Mouse (Mus musculus): Measurements from ENCODE around the gene Rex1bd. TPM values are rescaled to one million over a fixed set of nuclear protein-coding genes. Genes with fewer than 3 reads are reported as not detected.
"Not testable (repeated sequence)": the region's sequence is repeated elsewhere in the genome, so short reads cannot be mapped to it uniquely, and the experiment has no call there.

The Rex1bd gene
- polyA plus RNA-seq, 1 experiment from 2014 or later = 177 TPM

DNA sequence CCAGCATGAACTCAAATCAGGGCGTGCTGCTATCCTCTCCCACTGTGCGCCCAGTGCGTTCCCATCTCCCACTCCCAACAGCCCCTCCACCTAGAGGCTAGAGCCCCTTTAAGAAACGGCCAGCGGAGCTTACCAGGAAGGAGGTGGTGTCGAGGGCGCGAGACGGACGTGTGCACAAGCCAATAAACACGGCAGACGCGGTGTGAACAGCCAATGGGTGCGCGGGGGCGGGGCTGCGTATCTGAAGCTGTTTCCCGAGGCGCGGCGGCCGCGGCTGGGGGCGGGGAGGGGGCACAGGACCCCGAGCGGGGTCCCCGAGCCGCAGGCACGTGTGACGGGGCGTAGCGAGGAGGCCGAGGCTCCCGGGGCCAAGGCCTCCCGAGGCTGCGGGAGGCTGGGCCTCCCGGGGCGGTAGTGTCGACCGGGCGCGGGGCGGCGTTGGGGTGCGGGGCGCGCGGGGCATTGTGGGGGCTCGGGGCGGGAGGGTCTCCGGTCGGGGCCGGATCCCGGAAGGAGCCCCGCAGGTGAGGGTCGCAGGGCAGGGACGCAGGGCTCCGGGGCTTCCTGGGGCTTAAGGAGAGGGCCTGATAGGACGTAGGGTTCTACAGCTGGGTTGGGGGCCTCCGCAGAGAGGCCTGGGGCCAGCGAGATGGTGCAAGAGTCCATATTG lies 21.1 kb upstream of the Rex1bd start, which contains the start of the genes Fkbp8 and Kxd1:
Gene Fkbp8 (plus strand): TSS at position 213 of the 670 bp plus-strand sequence.
Gene Kxd1 (minus strand): TSS at position 445 of the 670 bp plus-strand sequence.
- Histone ChIP-seq H3K27ac (replicated peaks) (peak within 1 kb of the TSS; percentile 92), H3K4me1 (replicated peaks) (peaks cover 38% of the 10 kb centered on the region)
- peak; percentile 94 for ATAC-seq (ENCODE audit: low FRiP score, low read depth)

DNA sequence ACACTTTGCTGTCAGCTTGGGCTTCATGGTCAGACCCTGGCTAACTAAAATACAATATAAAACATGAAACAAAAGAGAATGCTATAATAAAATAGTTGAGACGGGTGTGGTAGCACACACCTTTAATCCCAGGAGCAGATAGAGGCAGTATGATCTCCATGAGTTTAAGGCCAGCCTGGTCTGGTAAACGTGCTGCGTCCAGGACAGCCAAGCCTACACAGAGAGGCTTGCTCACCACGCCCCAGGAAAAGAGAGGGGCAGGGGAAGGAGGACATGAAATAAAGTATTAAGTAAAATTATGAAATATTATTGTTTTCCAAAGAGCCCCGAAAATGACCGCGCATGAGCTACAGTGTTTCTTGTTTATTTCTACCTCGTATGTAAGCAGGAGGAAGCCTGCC lies 20.6 kb upstream of the Rex1bd start:
- no peak for ATAC-seq (ENCODE audit: low FRiP score, low read depth)
- 5% methylated on average over 8 of the region's 8 CpGs for WGBS
- H3K4me3 ChIP-seq = peak overlapping the region; percentile 88

More for the DNA sequence above, 21.1 kb upstream of the Rex1bd start, which contains the start of the genes Fkbp8 and Kxd1:
- Histone ChIP-seq H3K36me3 (peaks cover 20% of the 10 kb centered on the region), H3K27me3 (no peaks in the 10 kb centered on the region), H3K9ac (peak within 1 kb of the TSS; percentile 88), H3K4me3 (peak within 1 kb of the TSS; percentile 88), H3K4me2 (peak within 1 kb of the TSS; percentile 82), H3K9me3 (no peaks in the 10 kb centered on the region)
- WGBS = 0% methylated on average over 53 of the region's 61 CpGs

GRCm38 (mm10) chr8:70522592-70523403 lies 16.2 kb upstream of the Rex1bd start:
- Histone ChIP-seq H3K4me3 (peak overlapping the region; percentile 72), H3K27me3 (no peaks in the 10 kb centered on the region), H3K4me2 (peak overlapping the region; percentile 79), H3K36me3 (peaks cover 8% of the 10 kb centered on the region; the same call in 1 of the 2 replicates), H3K27ac (replicated peaks) (peak overlapping the region; percentile 83), H3K9me3 (no peaks in the 10 kb centered on the region), H3K4me1 (replicated peaks) (peaks cover 25% of the 10 kb centered on the region), H3K9ac (peak overlapping the region; percentile 81)
- peak; percentile 87 for ATAC-seq (ENCODE audit: low FRiP score, low read depth)
- WGBS = under 1% methylated on average over 48 of the region's 51 CpGs

More for the DNA sequence above, 20.6 kb upstream of the Rex1bd start:
- Histone ChIP-seq H3K36me3 (peaks cover 15% of the 10 kb centered on the region), H3K4me2 (peak overlapping the region; percentile 82), H3K27ac (replicated peaks) (peak overlapping the region; percentile 92), H3K9me3 (no peaks in the 10 kb centered on the region), H3K27me3 (no peaks in the 10 kb centered on the region), H3K9ac (peak overlapping the region; percentile 88), H3K4me1 (replicated peaks) (peaks cover 43% of the 10 kb centered on the region)

- no peak overlapping the region for H3K27ac ChIP-seq (replicated peaks)
- 75% methylated on average over 2 of the region's 2 CpGs for WGBS
- no peak overlapping the region for H3K4me2 ChIP-seq
- no peaks in the 10 kb centered on the region for H3K27me3 ChIP-seq
- peaks cover 16% of the 10 kb centered on the region for H3K4me1 ChIP-seq (replicated peaks)
- H3K4me3 ChIP-seq = no peak overlapping the region
- H3K9ac ChIP-seq = no peak overlapping the region
- peaks cover 8% of the 10 kb centered on the region; the same call in 1 of the 2 replicates for H3K36me3 ChIP-seq
- no peaks in the 10 kb centered on the region for H3K9me3 ChIP-seq
- ATAC-seq (ENCODE audit: low FRiP score, low read depth) = no peak
These were observed 13.1 kb upstream of the Rex1bd start for GRCm38 (mm10) chr8:70519606-70520005.

DNA sequence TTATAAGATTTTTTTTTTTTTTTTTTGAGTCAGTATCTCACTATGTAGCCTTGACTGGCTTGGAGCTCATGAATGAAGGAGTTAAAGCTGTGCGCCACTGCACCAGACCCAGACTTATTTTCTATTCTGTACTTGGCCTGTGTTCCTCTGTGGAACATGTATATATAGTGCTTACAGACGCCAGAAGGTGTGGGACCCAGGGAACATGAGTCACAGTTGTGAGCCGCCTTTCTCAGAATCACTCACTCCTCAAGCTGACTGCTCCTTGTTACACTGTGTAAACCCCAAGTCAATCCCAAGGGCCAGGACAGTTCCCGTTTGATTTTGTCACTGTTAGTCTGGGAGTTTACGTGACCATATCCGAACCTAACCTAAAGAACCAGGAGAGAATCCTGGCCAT lies 12.5 kb upstream of the Rex1bd start:
- Histone ChIP-seq H3K9ac (no peak overlapping the region), H3K36me3 (peaks cover 8% of the 10 kb centered on the region; the same call in 1 of the 2 replicates), H3K9me3 (no peaks in the 10 kb centered on the region), H3K27me3 (no peaks in the 10 kb centered on the region), H3K4me1 (replicated peaks) (peaks cover 16% of the 10 kb centered on the region), H3K4me2 (no peak overlapping the region), H3K27ac (replicated peaks) (no peak overlapping the region), H3K4me3 (no peak overlapping the region)
- WGBS = 95% methylated on average over 6 of the region's 6 CpGs
- ATAC-seq (ENCODE audit: low FRiP score, low read depth) = no peak

GRCm38 (mm10) chr8:70517940-70518643 lies 11.5 kb upstream of the Rex1bd start:
- H3K36me3 ChIP-seq = peaks cover 12% of the 10 kb centered on the region; the same call in 1 of the 2 replicates
- no peak for ATAC-seq (ENCODE audit: low FRiP score, low read depth)
- no peaks in the 10 kb centered on the region for H3K27me3 ChIP-seq
- 79% methylated on average over 10 of the region's 10 CpGs for WGBS
- H3K27ac ChIP-seq (replicated peaks) = no peak overlapping the region
- no peak overlapping the region for H3K9ac ChIP-seq
- no peak overlapping the region for H3K4me3 ChIP-seq
- peaks cover 10% of the 10 kb centered on the region for H3K4me1 ChIP-seq (replicated peaks)
- no peaks in the 10 kb centered on the region for H3K9me3 ChIP-seq
- no peak overlapping the region for H3K4me2 ChIP-seq

GRCm38 (mm10) chr8:70513441-70513840 lies 6.9 kb upstream of the Rex1bd start:
- Histone ChIP-seq H3K4me1 (replicated peaks) (peaks cover 22% of the 10 kb centered on the region), H3K9me3 (no peaks in the 10 kb centered on the region), H3K4me2 (no peak overlapping the region), H3K9ac (no peak overlapping the region), H3K36me3 (peaks cover 12% of the 10 kb centered on the region; the same call in 1 of the 2 replicates), H3K4me3 (no peak overlapping the region), H3K27me3 (no peaks in the 10 kb centered on the region), H3K27ac (replicated peaks) (no peak overlapping the region)
- 49% methylated on average over 2 of the region's 2 CpGs for WGBS
- no peak for ATAC-seq (ENCODE audit: low FRiP score, low read depth)

GRCm38 (mm10) chr8:70512253-70512903 lies 5.8 kb upstream of the Rex1bd start:
- no peak for ATAC-seq (ENCODE audit: low FRiP score, low read depth)
- WGBS = 95% methylated on average over 11 of the region's 11 CpGs
- H3K9ac ChIP-seq = no peak overlapping the region
- peaks cover 23% of the 10 kb centered on the region for H3K4me1 ChIP-seq (replicated peaks)
- no peak overlapping the region for H3K4me3 ChIP-seq
- H3K36me3 ChIP-seq = peaks cover 21% of the 10 kb centered on the region
- H3K4me2 ChIP-seq = no peak overlapping the region
- H3K27ac ChIP-seq (replicated peaks) = no peak overlapping the region
- H3K9me3 ChIP-seq = no peaks in the 10 kb centered on the region
- no peaks in the 10 kb centered on the region for H3K27me3 ChIP-seq

GRCm38 (mm10) chr8:70511770-70512169 lies 5.2 kb upstream of the Rex1bd start:
- Histone ChIP-seq H3K27ac (replicated peaks) (no peak overlapping the region), H3K36me3 (peaks cover 22% of the 10 kb centered on the region), H3K9ac (no peak overlapping the region), H3K4me2 (no peak overlapping the region), H3K27me3 (no peaks in the 10 kb centered on the region), H3K4me3 (no peak overlapping the region), H3K4me1 (replicated peaks) (peaks cover 26% of the 10 kb centered on the region), H3K9me3 (no peaks in the 10 kb centered on the region)
- WGBS = 93% methylated on average over 2 of the region's 2 CpGs
- no peak for ATAC-seq (ENCODE audit: low FRiP score, low read depth)

GRCm38 (mm10) chr8:70511174-70511573 lies 4.6 kb upstream of the Rex1bd start:
- Histone ChIP-seq H3K4me1 (replicated peaks) (peaks cover 26% of the 10 kb centered on the region), H3K36me3 (peaks cover 22% of the 10 kb centered on the region), H3K4me2 (peak overlapping the region; percentile 91), H3K27ac (replicated peaks) (peak overlapping the region; percentile 97), H3K4me3 (peak overlapping the region; percentile 89)
- not testable (repeated sequence) for H3K9ac ChIP-seq; ATAC-seq (ENCODE audit: low FRiP score, low read depth); H3K9me3 ChIP-seq; H3K27me3 ChIP-seq
- WGBS = 85% methylated on average over 6 of the region's 6 CpGs

GRCm38 (mm10) chr8:70510228-70510915 lies 3.8 kb upstream of the Rex1bd start, which contains the start of gene Uba52:
TSS of gene Uba52 (minus strand) at chr8:70510801.
- peak within 1 kb of the TSS; percentile 95 for H3K9ac ChIP-seq
- ATAC-seq (ENCODE audit: low FRiP score, low read depth) = peak; percentile 90
- peak within 1 kb of the TSS; percentile 89 for H3K4me3 ChIP-seq
- peaks cover 34% of the 10 kb centered on the region for H3K4me1 ChIP-seq (replicated peaks)
- WGBS = under 1% methylated on average over 74 of the region's 74 CpGs
- H3K4me2 ChIP-seq = peak within 1 kb of the TSS; percentile 91
- no peaks in the 10 kb centered on the region for H3K9me3 ChIP-seq
- peaks cover 22% of the 10 kb centered on the region for H3K36me3 ChIP-seq
- no peaks in the 10 kb centered on the region for H3K27me3 ChIP-seq
- peak within 1 kb of the TSS; percentile 97 for H3K27ac ChIP-seq (replicated peaks)

Data from hindbrain, embryonic 15.5 days (tissue).